Mouse (Mus musculus) erythroblast, embryonic 14.5 days (primary cell): Measurements from ENCODE around the gene Itsn1.

Experiments used
- GATA1 ChIP-seq: IDR thresholded peaks from 2 replicates; pipeline ENCODE4 v1.6.1; 2012; ENCODE audit warnings: low read length, inconsistent platforms, mixed read lengths
- TAL1 ChIP-seq: IDR thresholded peaks from 3 replicates; pipeline ENCODE4 v1.6.1; 2012; ENCODE audit warnings: low read length, inconsistent platforms, mixed read lengths

DNA sequence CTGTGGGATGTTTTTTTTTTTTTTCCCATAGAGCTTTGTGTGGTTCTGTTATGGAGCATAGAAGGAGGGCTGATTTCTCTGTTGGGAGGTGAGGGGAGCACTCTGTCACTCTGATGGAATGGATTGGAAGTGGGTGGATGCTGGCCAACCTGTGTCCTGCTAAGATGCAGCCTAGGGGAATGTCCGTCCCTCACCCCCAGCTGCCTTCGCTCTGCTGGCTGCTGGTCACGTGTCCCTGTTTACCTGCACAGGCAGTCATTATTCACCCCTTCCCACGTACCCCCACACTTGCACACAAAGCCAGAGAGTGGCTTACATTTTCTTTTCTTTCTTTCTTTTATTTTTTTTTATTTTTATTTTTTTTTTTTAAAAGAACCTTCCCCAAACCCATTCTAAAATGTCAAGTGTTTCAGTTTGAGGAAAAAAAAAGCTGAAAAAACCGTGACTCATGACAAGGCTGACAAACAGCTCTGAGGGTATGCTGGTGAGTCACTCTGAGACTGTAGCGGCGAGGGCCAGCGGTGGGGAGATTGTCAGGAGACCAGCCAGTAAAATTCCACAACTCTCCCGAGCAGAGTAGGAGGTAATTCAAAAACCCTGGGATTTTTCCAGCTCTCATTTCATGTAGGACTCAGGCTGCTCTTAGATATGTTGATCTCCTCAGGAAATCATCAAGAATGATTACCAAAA is 233.3 kb downstream of the Itsn1 start:
- TF ChIP-seq TAL1 (no peak), GATA1 (no peak)
